Mouse (Mus musculus): ENCODE results near the gene Rbm26.

- TF ChIP-seq GABPA (IDR thresholded peaks at IDR 0.05; ENCODE audit: insufficient replicate concordance, low read depth, low read length) = no peak
- no peak for TF ChIP-seq JUN (IDR thresholded peaks at IDR 0.05; ENCODE audit: insufficient read depth, low read depth, low read length)
- no peak for TF ChIP-seq MXI1 (IDR thresholded peaks at IDR 0.05; ENCODE audit: low read depth, low read length)
- TF ChIP-seq MAX (IDR thresholded peaks at IDR 0.05; ENCODE audit: low read length) = no peak
- no peak for TF ChIP-seq USF1 (IDR thresholded peaks at IDR 0.05; ENCODE audit: low read depth, low read length)
- TF ChIP-seq MYC (IDR thresholded peaks at IDR 0.05; ENCODE audit: low read depth, low read length) = no peak
- TF ChIP-seq MAZ (IDR thresholded peaks at IDR 0.05; ENCODE audit: low read depth, low read length) = no peak
- TF ChIP-seq EP300 (IDR thresholded peaks at IDR 0.05; ENCODE audit: low read length) = no peak
- no peak for TF ChIP-seq E2F4 (IDR thresholded peaks at IDR 0.05; ENCODE audit: insufficient replicate concordance, low read depth, low read length)
- no peak for TF ChIP-seq CTCF (conservative IDR thresholded peaks at IDR 0.05 in 1 of 2, IDR thresholded peaks at IDR 0.05 in 1 of 2; ENCODE audit: low read depth in 2 of 2, low read length in 2 of 2)
Measured at GRCm38 (mm10) chr14:105085332-105085993, 91.7 kb downstream of the Rbm26 start.

All from CH12.LX (cell line).